Mouse (Mus musculus) left cerebral cortex, adult 6 months (tissue): ENCODE measurements around the gene Zxdb. TPM values are rescaled to one million over a fixed set of nuclear protein-coding genes. Genes with fewer than 3 reads are reported as not detected.

Experiments used
- long read RNA-seq, 2 experiments: library from polyadenylated mRNA; unstranded; transcript quantifications; one replicate each; pipeline ENCODE4 v2.0.0; 2019 to 2020
- polyA plus RNA-seq: library from polyadenylated mRNA; unstranded; fragments of <200 nt; fragmentation: Nextera tagmentation; gene quantifications from 2 replicates; pipeline ENCODE4 v1.2.3, GENCODE M21; 2021

The Zxdb gene
- 1.5 and 2.0 TPM in 2 replicates for polyA plus RNA-seq
- long read RNA-seq, experiment 1, full-length matches to known transcripts, result 11 of 11 reads
- long read RNA-seq, experiment 1, partial matches to known transcripts, result 0 of 11 reads
- long read RNA-seq, experiment 1, other reads (novel, unspliced or antisense), result 0 of 11 reads
- long read RNA-seq, experiment 2, full-length matches to known transcripts, result 8 of 8 reads
- long read RNA-seq, experiment 2, partial matches to known transcripts, result 0 of 8 reads
- long read RNA-seq, experiment 2, other reads (novel, unspliced or antisense), result 0 of 8 reads

GRCm38 (mm10) chrX:94724192-94724971, at the start of gene Zxdb:
Gene Zxdb, plus strand, starts transcription at chrX:94724569.

Other genes starting within 250 kb of the Zxdb start
- 226 and 245 TPM in 2 replicates for gene Maged1, start 182.4 kb upstream of the Zxdb start, polyA plus RNA-seq
- 6.4 and 7.7 TPM in 2 replicates for gene Gspt2, start 88.5 kb upstream of the Zxdb start, polyA plus RNA-seq